Mouse (Mus musculus): ENCODE data around the gene Nucb1.
"Not testable (repeated sequence)": the region's sequence is repeated elsewhere in the genome, so short reads cannot be mapped to it uniquely, and the experiment has no call there.

Nucb1 gene

GRCm38 (mm10) chr7:45488293-45489204 lies 21.7 kb downstream of the Nucb1 start, which contains the start of gene Dhdh:
Gene Dhdh, minus strand, starts transcription at chr7:45488805.
- DNase-seq (ENCODE audit: low spot score): peak; percentile 52

GRCm38 (mm10) chr7:45487861-45488292 lies 22.3 kb downstream of the Nucb1 start:
- DNase-seq (ENCODE audit: low spot score): no peak

- no peak for DNase-seq (ENCODE audit: low spot score)
These were observed 23.3 kb downstream of the Nucb1 start, which contains the start of gene Gm45808 for GRCm38 (mm10) chr7:45486761-45487415. Gene Gm45808, minus strand, starts transcription at chr7:45486811.

GRCm38 (mm10) chr7:45486158-45486557 lies 24.0 kb downstream of the Nucb1 start:
- DNase-seq (ENCODE audit: low spot score): no peak

- not testable (repeated sequence) for DNase-seq (ENCODE audit: low spot score)
These were observed 25.2 kb downstream of the Nucb1 start for GRCm38 (mm10) chr7:45484985-45485384.

- no peak for DNase-seq (ENCODE audit: low spot score)
These were observed 28.0 kb downstream of the Nucb1 start for GRCm38 (mm10) chr7:45482166-45482565.

GRCm38 (mm10) chr7:45481374-45481927 lies 28.8 kb downstream of the Nucb1 start, which contains the start of gene Tulp2:
Gene Tulp2, plus strand, starts transcription at chr7:45481877.
- no peak for DNase-seq (ENCODE audit: low spot score)

- not testable (repeated sequence) for DNase-seq (ENCODE audit: low spot score)
These were observed 29.9 kb downstream of the Nucb1 start for GRCm38 (mm10) chr7:45480310-45480709.

GRCm38 (mm10) chr7:45478774-45479173 lies 31.4 kb downstream of the Nucb1 start:
- no peak for DNase-seq (ENCODE audit: low spot score)

- DNase-seq (ENCODE audit: low spot score): peak; percentile 59
These were observed 33.2 kb downstream of the Nucb1 start for GRCm38 (mm10) chr7:45477003-45477402.

GRCm38 (mm10) chr7:45476453-45476852 lies 33.8 kb downstream of the Nucb1 start:
- DNase-seq (ENCODE audit: low spot score): no peak

GRCm38 (mm10) chr7:45475291-45475969 lies 34.8 kb downstream of the Nucb1 start:
- DNase-seq (ENCODE audit: low spot score): no peak

GRCm38 (mm10) chr7:45470869-45471268 lies 39.3 kb downstream of the Nucb1 start:
- DNase-seq (ENCODE audit: low spot score): no peak

GRCm38 (mm10) chr7:45467090-45467670 lies 43.0 kb downstream of the Nucb1 start:
- DNase-seq (ENCODE audit: low spot score): no peak

- peak; percentile 93 for DNase-seq (ENCODE audit: low spot score)
These were observed 43.7 kb downstream of the Nucb1 start, which contains the start of gene Bax for GRCm38 (mm10) chr7:45466283-45467089. Gene Bax, minus strand, starts transcription at chr7:45466898.

GRCm38 (mm10) chr7:45465549-45465948 lies 44.7 kb downstream of the Nucb1 start:
- DNase-seq (ENCODE audit: low spot score): no peak

GRCm38 (mm10) chr7:45465112-45465511 lies 45.1 kb downstream of the Nucb1 start:
- DNase-seq (ENCODE audit: low spot score): no peak

GRCm38 (mm10) chr7:45463987-45464778 lies 46.0 kb downstream of the Nucb1 start:
- no peak for DNase-seq (ENCODE audit: low spot score)

GRCm38 (mm10) chr7:45462868-45463267 lies 47.3 kb downstream of the Nucb1 start:
- not testable (repeated sequence) for DNase-seq (ENCODE audit: low spot score)

- no peak for DNase-seq (ENCODE audit: low spot score)
These were observed 47.9 kb downstream of the Nucb1 start for GRCm38 (mm10) chr7:45462325-45462724.
